Mouse (Mus musculus): ENCODE measurements around the gene Dzip1.

Dzip1 gene

DNA sequence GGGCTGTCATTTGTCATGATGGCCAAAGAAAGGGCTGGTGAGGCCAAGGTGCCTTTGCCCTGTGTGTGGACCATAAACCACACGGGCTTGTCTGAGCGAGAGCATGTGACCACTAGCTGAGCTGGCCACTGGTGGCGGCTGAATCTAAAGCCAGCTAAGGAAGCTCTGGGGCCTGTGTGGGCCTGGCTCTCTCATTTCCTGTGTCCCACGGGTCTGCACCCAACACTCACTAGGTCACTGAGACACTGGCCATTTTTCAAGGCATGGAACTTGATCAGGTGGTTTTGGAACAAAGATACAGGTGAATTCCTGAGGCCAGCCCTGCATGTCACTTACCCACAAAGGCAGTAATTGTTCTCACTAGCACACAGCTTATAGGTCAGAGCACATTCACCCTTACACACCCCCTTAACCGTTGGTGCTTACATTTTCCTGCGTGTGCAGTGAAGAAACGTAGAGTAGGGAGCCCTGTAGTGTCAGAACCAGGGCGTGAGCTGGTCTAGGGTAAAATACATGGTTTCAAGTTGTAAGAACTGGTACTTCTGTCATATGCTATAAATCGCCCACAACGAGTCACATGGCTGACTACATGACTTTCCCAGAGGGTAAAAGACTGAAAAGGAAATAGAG lies 50.4 kb downstream of the Dzip1 start:
- DNase-seq (ENCODE audit: extremely low spot score, low read depth, low spot score) = no peak

DNA sequence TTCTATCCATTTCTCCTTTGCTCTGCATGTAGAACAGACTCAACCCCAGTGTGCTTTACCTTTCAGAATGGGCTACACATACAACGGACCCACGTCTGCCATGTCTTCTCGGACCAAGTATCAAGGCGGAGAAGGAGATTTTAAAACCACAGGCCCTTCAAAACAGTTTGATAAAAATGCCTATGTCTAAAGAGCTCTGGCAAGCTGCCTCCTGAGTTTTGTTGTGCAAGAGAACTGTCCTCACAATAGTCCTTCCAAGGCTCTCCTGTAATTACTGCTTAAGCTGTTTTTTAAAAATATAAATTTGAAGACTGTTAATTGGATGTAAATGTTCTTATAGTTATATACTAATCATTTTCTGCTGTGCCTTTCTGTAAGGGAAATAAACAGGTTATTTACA lies 51.1 kb downstream of the Dzip1 start:
- DNase-seq (ENCODE audit: extremely low spot score, low read depth, low spot score) = no peak

DNA sequence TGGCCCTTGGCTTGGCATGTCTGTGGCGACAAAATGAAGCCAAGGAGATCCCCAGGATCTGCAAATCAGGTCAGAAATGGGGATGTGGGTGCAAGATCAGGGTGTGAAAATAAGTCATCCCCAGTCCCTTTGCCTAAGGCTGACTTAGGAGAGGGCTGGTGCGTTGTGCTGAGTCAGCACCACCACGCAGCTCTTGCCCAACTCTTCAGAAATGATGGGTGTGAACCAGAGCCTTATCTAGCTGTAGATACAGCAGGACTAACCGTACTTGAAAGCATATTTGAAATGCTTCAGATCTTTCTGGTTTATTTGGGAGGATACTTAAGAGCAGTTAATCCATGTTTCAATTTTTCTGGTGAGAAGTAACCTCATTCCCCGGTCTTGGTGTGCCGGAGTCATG lies 55.5 kb downstream of the Dzip1 start:
- no peak for DNase-seq (ENCODE audit: extremely low spot score, low read depth, low spot score)

DNA sequence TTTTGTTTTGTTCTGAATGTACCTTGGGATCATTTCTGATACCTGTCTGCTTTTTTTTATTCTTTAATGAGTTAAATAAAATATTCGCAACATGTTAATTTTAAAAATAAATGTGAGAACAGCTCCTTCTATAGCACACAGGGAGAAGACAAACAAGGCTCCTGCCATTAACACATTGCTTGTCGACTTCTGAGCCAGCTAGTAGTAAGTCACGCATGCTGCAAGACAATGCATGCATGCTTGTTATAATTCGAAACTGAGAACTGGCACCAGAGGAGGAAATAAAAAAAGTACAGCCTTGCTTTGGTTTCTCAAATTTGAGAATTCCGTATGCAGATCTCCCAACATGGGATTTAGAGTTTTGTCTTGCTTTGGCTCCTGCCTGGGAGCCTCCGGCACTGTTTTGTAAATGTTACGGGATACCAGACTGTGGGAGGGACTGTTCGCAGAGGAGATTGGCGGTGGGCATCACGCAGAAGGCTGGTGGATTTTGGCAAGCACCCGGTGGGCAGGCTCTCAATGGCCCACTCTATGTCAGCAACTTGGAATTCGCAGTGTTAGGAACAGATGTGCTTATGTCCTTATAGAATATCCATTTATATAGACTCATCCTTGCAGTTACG lies 57.0 kb downstream of the Dzip1 start:
- DNase-seq (ENCODE audit: extremely low spot score, low read depth, low spot score) = no peak

DNA sequence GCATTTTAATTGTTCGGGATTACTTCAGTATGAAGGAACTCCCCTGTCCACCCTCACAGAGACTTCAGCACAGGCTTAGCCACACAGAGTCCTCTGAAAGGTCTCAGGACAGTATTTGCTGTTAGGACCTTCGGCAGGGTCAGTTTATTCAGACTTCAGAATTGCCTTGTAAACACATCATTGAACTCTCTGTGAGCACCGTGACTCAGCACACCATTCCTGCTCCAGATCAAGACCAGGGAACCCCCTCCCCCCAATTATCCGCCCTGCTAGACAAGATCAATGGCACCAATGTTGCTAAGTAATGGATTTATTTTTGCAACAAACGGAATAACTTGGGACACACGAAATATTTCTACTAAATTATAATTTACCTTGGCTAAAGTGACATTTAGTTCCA lies 57.9 kb downstream of the Dzip1 start:
- no peak for DNase-seq (ENCODE audit: extremely low spot score, low read depth, low spot score)

DNA sequence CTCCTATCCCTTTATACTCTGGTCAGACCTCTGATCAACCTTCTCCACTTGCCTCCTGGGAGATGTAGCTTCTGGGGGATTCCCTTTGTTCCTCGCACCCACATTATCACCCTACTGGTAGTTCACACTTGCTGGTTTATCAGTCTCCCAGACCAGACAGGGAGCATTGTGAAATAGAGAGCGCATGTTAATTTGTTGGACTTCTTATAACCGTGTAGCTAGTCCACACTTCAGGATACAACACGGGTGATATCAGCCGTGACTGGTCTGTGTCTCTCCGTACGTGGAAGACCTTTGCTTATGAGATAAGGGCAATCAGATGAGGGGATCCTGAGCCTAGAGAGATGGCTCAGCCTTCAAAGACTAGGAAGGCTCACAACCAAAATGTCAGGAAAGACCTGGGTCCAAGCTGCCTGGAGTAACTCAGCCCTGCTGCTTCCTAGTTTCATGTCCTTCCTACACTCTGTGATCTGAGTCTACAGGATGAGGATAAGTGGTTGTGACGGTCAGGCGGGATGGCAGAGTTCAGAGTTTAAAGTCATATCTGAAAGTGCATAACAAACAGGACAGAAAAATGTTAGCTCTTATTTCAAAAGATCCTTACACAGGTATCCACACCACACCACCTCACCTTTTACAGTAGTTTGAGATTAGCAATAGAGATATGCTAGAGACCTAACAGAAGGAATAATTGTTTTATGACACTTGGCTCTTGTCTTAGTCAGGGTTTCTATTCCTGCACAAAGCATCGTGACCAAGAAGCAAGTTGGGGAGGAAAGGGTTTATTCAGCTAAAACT lies 59.0 kb downstream of the Dzip1 start:
- no peak for DNase-seq (ENCODE audit: extremely low spot score, low read depth, low spot score)

DNA sequence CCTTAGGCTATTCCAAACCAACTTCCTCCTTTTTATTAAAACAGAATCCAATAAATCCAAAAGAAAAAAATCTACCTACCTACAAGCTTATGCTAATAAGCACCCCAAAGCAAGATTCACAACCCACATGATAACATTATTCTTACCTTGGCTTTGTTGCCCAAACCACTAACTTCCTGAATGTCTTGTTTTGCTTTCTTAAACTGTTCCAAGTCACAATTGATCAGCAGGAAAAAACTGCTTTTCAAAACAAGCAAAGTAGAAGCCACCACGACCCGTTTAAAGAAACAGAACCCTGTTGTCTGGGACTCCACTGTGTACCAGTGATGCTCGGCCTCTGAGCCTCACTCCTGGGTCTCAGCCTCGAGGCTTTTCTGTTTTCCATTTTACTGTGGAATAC lies 60.4 kb downstream of the Dzip1 start:
- DNase-seq (ENCODE audit: extremely low spot score, low read depth, low spot score) = no peak

DNA sequence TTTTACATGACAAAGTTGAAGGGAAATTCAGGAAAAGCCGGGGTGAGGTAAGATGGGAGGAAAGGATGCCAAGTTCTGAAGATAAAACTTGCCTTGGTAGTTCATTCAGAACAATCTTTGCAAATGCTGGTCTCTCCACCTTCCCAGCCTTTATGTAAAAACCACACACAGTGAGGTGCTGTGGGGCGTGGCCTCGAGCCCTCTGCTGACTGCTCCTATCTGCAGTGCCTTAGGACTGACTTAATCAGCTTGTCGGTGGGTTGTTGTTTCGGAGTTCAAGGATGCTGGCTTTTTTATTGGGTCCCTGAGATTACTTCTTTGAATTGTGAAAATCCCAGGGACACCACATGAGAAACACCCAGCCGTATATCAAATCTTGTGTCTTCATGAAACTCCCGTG lies 63.0 kb downstream of the Dzip1 start:
- no peak for DNase-seq (ENCODE audit: extremely low spot score, low read depth, low spot score)

DNA sequence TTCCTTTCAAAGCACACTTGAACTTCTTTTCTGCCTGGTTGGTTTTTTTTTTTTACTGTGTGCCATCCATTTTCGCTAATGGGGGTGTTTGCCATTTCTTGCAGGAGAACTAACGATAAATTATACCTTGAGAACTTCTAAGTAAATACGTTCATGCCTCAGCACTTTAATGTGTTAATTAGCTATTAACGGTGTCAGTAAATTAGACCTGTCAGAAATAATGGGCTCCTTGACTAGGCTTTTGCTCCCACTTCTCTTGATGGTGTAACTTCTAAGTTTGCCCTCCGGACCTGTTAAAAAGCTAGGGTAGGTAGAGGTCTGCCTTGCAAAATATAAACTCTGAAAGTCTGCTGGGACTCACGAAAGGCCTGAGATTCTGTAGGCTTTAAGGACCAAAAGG lies 66.9 kb downstream of the Dzip1 start:
- peak; percentile 91 for DNase-seq (ENCODE audit: extremely low spot score, low read depth, low spot score)

DNA sequence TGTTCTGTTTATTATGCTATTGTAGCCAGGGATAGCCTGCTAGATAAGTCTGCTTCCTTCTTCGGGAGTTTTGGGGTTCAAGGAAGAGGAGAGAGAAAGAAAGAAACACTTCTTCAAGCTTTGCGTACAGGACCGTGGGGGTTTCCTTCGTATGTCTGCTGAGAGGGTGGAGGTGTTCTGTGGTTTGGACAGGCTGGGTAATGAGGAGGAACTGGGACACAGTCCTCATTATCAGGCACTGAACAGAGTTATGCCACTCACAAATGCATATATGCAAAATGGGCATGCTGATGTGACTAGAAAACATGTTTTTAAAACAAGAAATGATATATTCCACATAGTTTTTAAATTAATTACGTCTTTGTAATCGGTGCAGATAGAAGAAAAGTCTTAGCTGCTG lies 68.7 kb downstream of the Dzip1 start:
- no peak for DNase-seq (ENCODE audit: extremely low spot score, low read depth, low spot score)

DNA sequence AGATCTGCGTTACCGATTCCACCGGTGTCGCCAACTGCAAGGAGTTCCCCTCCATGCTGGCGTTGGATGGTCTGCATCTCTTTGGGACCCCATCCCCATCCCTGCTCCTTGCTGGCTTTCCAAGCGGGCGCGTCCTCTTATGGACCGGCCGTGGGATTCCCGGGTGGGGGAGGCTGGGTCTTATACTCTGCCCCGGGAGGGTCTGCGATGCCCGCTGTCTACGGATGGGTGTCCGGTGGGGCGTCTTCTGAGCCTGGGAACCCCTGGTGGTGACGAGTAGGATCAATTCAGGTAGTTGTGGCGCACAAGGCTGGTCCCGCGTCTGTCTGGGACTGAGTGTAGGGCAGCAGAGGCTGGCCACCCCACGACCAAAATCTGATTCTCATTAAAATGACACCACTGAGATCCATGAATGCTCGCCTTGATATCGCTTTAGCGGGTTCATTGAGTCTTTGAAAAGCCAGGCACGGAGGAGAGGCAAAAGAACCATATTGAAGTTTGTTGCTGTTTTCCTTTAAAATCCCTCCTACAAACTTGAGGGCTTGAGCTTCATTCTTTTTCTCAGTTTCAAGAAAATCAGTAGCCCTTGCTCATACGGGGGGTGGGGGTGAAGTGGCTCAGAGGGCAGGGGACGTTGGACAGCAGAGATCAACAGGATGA lies 70.0 kb downstream of the Dzip1 start:
- no peak for DNase-seq (ENCODE audit: extremely low spot score, low read depth, low spot score)

DNA sequence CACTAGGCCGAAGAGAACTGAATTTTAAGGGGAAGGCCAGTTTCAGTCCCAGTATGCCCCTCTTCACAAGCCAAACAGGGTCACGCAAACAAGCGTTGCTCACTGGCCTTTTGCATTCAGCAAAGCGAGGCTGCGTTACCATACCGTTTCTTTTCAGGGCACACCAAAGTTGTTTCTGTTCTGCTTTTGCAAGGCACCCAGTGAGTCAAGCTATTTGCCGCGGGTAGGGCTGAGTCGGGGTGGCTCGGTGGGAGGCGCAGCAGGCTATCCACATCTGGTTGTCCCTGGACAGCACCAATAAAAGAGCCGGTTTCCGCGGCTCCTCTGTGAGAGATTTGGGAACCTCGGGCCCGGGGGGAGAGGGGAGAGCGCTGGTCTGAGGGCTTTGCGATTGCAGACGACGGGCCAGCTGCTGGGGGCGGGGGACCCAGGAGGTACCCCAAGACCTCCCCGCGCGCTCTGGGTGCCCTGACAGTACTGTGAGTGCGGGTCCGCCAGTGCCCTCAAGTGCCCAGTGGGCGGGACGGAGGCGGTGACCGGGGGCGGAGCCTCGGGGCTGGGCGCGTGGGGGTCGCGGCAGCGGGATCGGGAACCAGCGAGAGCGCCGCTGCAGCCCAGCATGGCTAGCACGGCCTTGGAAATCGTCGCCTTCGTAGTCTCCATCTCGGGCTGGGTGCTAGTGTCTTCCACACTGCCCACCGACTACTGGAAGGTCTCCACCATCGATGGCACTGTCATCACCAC lies 70.7 kb downstream of the Dzip1 start:
- DNase-seq (ENCODE audit: extremely low spot score, low read depth, low spot score) = no peak

DNA sequence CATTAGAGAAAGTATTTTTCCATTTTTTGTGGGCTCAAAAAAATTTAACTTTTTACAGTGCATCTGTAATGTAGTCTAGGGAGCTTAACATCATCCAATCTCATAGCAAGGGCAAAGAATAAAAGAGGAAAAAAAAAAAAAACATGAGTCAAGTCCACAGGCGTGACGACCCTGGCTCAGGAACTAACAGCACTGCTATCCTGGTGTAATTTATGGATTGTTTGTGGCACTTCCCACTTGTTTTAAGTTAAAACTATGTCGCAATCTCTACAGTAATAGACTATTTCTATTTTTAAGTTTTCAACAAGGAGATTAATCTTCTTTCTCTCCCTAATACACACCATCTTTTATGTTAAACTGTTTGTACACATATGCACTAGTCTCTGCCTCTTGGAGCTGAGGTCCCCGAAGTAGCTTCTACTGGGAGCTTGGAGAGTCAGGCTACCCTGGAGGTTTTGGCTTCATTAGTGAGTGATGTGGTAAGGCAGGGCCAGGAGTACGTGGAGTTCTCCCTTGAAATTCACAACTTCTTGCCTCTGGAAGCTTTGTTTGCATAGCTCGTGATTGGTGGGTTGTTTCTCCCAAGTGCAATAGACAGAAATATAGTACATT lies 73.7 kb downstream of the Dzip1 start:
- DNase-seq (ENCODE audit: extremely low spot score, low read depth, low spot score) = no peak

DNA sequence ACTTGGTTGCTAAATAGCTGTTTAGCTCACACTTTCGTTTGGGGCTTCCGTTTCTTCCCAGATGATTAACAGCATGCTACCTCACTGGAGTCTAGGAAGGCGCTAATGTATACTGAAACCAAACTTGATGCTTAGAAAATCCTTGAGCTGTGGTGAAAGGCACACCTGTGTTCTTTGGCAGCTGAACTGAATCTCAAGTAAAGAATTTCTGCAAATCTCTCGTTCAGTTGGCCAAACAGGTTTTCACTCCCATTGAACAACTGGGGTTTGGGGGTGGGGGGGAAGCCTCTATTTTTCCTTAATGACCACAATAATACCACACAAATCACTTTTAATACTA lies 74.6 kb downstream of the Dzip1 start:
- no peak for DNase-seq (ENCODE audit: extremely low spot score, low read depth, low spot score)

DNA sequence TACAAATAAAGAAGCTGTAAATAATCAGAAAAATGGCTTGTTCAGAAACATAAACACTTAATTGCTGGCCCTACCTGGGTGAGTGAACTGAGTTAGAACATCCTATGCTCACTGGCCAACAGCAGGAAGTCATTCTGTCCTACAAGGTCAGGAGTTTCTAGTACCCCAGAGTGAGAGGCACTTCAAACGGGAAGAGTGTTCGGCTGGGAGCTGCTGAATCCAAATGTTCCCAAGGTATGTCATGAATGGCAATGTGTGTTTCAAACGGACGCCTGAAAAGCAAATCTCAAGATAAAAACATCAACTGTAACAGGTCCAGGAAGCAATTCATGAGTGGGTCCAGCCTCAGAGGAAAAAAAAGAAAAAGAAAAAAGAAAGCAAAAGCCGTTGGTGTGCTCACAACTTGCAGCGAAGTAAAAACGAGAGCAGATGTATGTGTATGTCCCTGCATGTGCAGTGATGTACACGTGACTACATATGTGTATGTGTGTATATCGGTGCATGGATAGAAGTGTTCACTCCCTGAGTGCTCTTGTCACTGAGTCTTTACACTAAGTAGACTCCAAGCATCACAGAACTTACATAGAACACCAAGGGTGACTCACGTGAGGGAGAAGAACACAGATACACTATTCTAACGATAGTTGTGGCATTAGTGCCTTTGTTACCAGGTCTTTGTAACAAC lies 75.1 kb downstream of the Dzip1 start:
- DNase-seq (ENCODE audit: extremely low spot score, low read depth, low spot score) = no peak

DNA sequence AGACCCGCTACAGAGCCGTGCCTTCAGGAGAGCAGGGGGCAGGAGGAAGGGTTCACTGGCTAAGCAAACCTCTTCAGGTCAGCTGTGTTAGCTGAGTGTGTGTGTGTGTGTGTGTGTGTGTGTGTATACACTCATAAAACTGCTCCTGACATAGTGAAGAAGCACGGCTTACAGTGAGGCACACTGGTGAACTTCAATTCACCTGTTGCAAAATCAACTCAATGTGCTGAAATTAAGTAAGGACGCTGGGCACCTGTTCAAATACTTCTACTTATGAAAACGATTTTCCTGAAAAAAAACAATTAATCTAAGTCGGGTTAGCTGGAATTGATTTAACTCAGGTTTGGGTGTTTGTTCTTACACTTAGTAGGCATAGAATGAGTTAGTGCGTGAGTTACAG lies 77.1 kb downstream of the Dzip1 start:
- no peak for DNase-seq (ENCODE audit: extremely low spot score, low read depth, low spot score)

DNA sequence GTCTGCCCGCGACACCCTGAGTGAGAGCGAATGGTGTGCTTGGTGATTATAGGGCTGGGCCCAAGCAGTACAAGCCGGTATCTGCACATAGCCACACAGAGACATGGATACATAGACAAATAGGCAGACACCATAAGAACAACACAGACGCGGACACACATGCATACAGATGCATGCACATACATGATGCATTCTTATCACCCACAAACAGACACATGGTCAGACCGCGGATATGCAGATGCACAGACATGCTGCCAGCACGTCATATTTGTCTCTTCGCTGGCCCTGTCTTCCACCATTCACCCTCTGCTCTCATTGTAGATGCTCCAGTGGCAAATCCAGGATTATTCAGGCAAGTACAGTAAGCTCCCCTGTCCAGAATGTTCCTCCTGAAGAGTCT lies 78.4 kb downstream of the Dzip1 start:
- DNase-seq (ENCODE audit: extremely low spot score, low read depth, low spot score) = no peak

DNA sequence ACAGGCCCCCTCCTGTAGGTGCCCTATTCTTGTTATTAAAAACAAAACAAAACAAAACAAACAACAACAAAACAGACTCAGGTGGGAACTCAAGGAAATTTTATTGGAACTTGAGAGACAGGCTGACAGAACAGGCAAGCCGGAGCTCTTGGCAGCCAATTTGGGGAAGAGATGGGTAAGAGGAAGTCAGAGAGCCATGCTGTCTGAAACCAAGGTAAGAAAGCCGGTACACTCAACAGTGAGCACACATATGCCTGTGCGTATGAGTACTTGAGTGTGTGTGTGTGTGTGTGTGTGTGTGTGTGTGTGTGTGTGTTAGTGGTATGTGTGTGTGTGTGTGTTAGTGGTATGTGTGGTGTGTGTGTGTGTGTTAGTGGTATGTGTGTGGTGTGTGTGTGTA lies 82.9 kb downstream of the Dzip1 start:
- no peak for DNase-seq (ENCODE audit: extremely low spot score, low read depth, low spot score)

DNA sequence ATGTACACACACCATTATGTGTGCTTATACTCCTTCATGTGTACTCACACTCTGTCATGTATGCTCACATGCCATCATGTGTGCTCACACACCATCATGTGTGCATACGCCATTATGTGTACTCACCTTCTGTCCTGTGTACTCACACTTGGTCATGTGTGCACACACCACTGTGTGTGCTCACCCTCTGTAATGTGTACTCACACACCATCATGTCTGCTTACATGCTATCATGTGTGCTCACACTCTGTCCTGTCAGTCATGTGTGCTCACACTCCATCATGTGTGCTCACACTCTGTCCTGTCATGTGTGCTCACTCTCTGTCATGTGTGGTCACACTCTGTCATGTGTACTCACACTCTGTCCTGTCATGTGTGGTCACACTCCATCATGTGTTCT lies 85.2 kb downstream of the Dzip1 start:
- DNase-seq (ENCODE audit: extremely low spot score, low read depth, low spot score) = no peak

DNA sequence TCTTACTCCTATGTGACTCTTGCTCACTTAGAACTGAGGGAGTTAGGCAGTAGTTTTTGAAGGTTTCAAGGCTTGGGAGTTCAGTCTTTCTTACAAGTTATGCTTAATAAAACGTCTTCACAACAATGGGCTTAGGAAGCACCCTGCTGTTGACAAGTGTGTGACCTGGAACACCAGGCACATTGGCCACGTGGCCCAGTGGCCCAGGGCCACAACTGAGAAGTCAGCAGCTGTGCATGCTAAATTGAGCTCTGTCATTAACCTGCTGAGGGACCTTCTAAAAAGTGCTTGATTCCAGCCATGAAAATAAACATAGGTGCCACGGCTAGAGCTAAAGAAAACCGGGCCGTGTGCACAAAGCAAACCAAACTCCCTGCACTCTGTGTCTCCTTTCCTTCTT lies 85.8 kb downstream of the Dzip1 start:
- DNase-seq (ENCODE audit: extremely low spot score, low read depth, low spot score) = no peak
